Mouse (Mus musculus): ENCODE results near the gene Dgkh.

Gene Dgkh

GRCm38 (mm10) chr14:78705616-78706015 is 27.0 kb downstream of the Dgkh start:
- Histone ChIP-seq H3K36me3 (ENCODE audit: insufficient read depth, low read length) (0 out of 2 replicates have a peak, but pooled peaks cover 3% of the 10 kb centered on the region), H3K4me3 (replicated peaks; ENCODE audit: low read length) (no peak overlapping the region), H3K9me3 (ENCODE audit: low read length) (no peaks in the 10 kb centered on the region), H3K27me3 (ENCODE audit: insufficient read depth, low read length) (no peaks in the 10 kb centered on the region), H3K4me1 (replicated peaks; ENCODE audit: low read depth, low read length) (peaks cover 17% of the 10 kb centered on the region)
- TF ChIP-seq NANOG (IDR thresholded peaks at IDR 0.05; ENCODE audit: borderline replicate concordance, low read length) (no peak), POU5F1 (IDR thresholded peaks at IDR 0.05; ENCODE audit: borderline replicate concordance, low read length) (no peak), CTCF (conservative IDR thresholded peaks at IDR 0.05; ENCODE audit: low read length) (no peak)

GRCm38 (mm10) chr14:78703989-78704388 is 28.6 kb downstream of the Dgkh start:
- H3K36me3 ChIP-seq (ENCODE audit: insufficient read depth, low read length) = 0 out of 2 replicates have a peak, but pooled peaks cover 3% of the 10 kb centered on the region
- H3K27me3 ChIP-seq (ENCODE audit: insufficient read depth, low read length) = no peaks in the 10 kb centered on the region
- H3K4me1 ChIP-seq (replicated peaks; ENCODE audit: low read depth, low read length) = peaks cover 25% of the 10 kb centered on the region
- H3K9me3 ChIP-seq (ENCODE audit: low read length) = no peaks in the 10 kb centered on the region
- no peak for TF ChIP-seq NANOG (IDR thresholded peaks at IDR 0.05; ENCODE audit: borderline replicate concordance, low read length)
- TF ChIP-seq CTCF (conservative IDR thresholded peaks at IDR 0.05; ENCODE audit: low read length) = no peak
- no peak for TF ChIP-seq POU5F1 (IDR thresholded peaks at IDR 0.05; ENCODE audit: borderline replicate concordance, low read length)
- H3K4me3 ChIP-seq (replicated peaks; ENCODE audit: low read length) = no peak overlapping the region

GRCm38 (mm10) chr14:78703361-78703760 is 29.2 kb downstream of the Dgkh start:
- Histone ChIP-seq H3K9me3 (ENCODE audit: low read length) (peaks cover under 1% of the 10 kb centered on the region), H3K4me1 (replicated peaks; ENCODE audit: low read depth, low read length) (peaks cover 29% of the 10 kb centered on the region), H3K27me3 (ENCODE audit: insufficient read depth, low read length) (no peaks in the 10 kb centered on the region), H3K4me3 (replicated peaks; ENCODE audit: low read length) (no peak overlapping the region), H3K36me3 (ENCODE audit: insufficient read depth, low read length) (0 out of 2 replicates have a peak, but pooled peaks cover under 1% of the 10 kb centered on the region)
- TF ChIP-seq CTCF (conservative IDR thresholded peaks at IDR 0.05; ENCODE audit: low read length) (peak; percentile 34), POU5F1 (IDR thresholded peaks at IDR 0.05; ENCODE audit: borderline replicate concordance, low read length) (no peak)

GRCm38 (mm10) chr14:78702048-78702447 is 30.5 kb downstream of the Dgkh start:
- peaks cover 29% of the 10 kb centered on the region for H3K4me1 ChIP-seq (replicated peaks; ENCODE audit: low read depth, low read length)
- H3K27me3 ChIP-seq (ENCODE audit: insufficient read depth, low read length) = no peaks in the 10 kb centered on the region
- no peaks in the 10 kb centered on the region for H3K36me3 ChIP-seq (ENCODE audit: insufficient read depth, low read length)
- no peak overlapping the region for H3K4me3 ChIP-seq (replicated peaks; ENCODE audit: low read length)
- H3K9me3 ChIP-seq (ENCODE audit: low read length) = peaks cover 4% of the 10 kb centered on the region
- TF ChIP-seq CTCF (conservative IDR thresholded peaks at IDR 0.05; ENCODE audit: low read length) (no peak), NANOG (IDR thresholded peaks at IDR 0.05; ENCODE audit: borderline replicate concordance, low read length) (no peak), POU5F1 (IDR thresholded peaks at IDR 0.05; ENCODE audit: borderline replicate concordance, low read length) (no peak)

GRCm38 (mm10) chr14:78701501-78701900 is 31.1 kb downstream of the Dgkh start:
- H3K27me3 ChIP-seq (ENCODE audit: insufficient read depth, low read length) = no peaks in the 10 kb centered on the region
- H3K4me1 ChIP-seq (replicated peaks; ENCODE audit: low read depth, low read length) = peaks cover 29% of the 10 kb centered on the region
- no peak overlapping the region for H3K4me3 ChIP-seq (replicated peaks; ENCODE audit: low read length)
- H3K9me3 ChIP-seq (ENCODE audit: low read length) = peaks cover 4% of the 10 kb centered on the region
- TF ChIP-seq POU5F1 (IDR thresholded peaks at IDR 0.05; ENCODE audit: borderline replicate concordance, low read length) (no peak), CTCF (conservative IDR thresholded peaks at IDR 0.05; ENCODE audit: low read length) (no peak), NANOG (IDR thresholded peaks at IDR 0.05; ENCODE audit: borderline replicate concordance, low read length) (no peak)
- H3K36me3 ChIP-seq (ENCODE audit: insufficient read depth, low read length) = no peaks in the 10 kb centered on the region

- Histone ChIP-seq H3K36me3 (ENCODE audit: insufficient read depth, low read length) (no peaks in the 10 kb centered on the region), H3K4me3 (replicated peaks; ENCODE audit: low read length) (no peak overlapping the region), H3K4me1 (replicated peaks; ENCODE audit: low read depth, low read length) (peaks cover 29% of the 10 kb centered on the region), H3K27me3 (ENCODE audit: insufficient read depth, low read length) (no peaks in the 10 kb centered on the region), H3K9me3 (ENCODE audit: low read length) (peaks cover 4% of the 10 kb centered on the region)
- no peak for TF ChIP-seq POU5F1 (IDR thresholded peaks at IDR 0.05; ENCODE audit: borderline replicate concordance, low read length)
- no peak for TF ChIP-seq CTCF (conservative IDR thresholded peaks at IDR 0.05; ENCODE audit: low read length)
- TF ChIP-seq NANOG (IDR thresholded peaks at IDR 0.05; ENCODE audit: borderline replicate concordance, low read length) = no peak
Measured at GRCm38 (mm10) chr14:78701087-78701486, 31.5 kb downstream of the Dgkh start.

- no peaks in the 10 kb centered on the region for H3K27me3 ChIP-seq (ENCODE audit: insufficient read depth, low read length)
- TF ChIP-seq NANOG (IDR thresholded peaks at IDR 0.05; ENCODE audit: borderline replicate concordance, low read length) (no peak), CTCF (conservative IDR thresholded peaks at IDR 0.05; ENCODE audit: low read length) (no peak), POU5F1 (IDR thresholded peaks at IDR 0.05; ENCODE audit: borderline replicate concordance, low read length) (no peak)
- H3K36me3 ChIP-seq (ENCODE audit: insufficient read depth, low read length) = no peaks in the 10 kb centered on the region
- no peak overlapping the region for H3K4me3 ChIP-seq (replicated peaks; ENCODE audit: low read length)
- peaks cover 4% of the 10 kb centered on the region for H3K9me3 ChIP-seq (ENCODE audit: low read length)
- H3K4me1 ChIP-seq (replicated peaks; ENCODE audit: low read depth, low read length) = peaks cover 29% of the 10 kb centered on the region
Measured at GRCm38 (mm10) chr14:78699634-78700033, 32.9 kb downstream of the Dgkh start.

GRCm38 (mm10) chr14:78699196-78699595 is 33.4 kb downstream of the Dgkh start:
- Histone ChIP-seq H3K9me3 (ENCODE audit: low read length) (peaks cover 4% of the 10 kb centered on the region), H3K4me3 (replicated peaks; ENCODE audit: low read length) (no peak overlapping the region), H3K27me3 (ENCODE audit: insufficient read depth, low read length) (no peaks in the 10 kb centered on the region), H3K36me3 (ENCODE audit: insufficient read depth, low read length) (no peaks in the 10 kb centered on the region), H3K4me1 (replicated peaks; ENCODE audit: low read depth, low read length) (peaks cover 26% of the 10 kb centered on the region)
- TF ChIP-seq NANOG (IDR thresholded peaks at IDR 0.05; ENCODE audit: borderline replicate concordance, low read length) (no peak), CTCF (conservative IDR thresholded peaks at IDR 0.05; ENCODE audit: low read length) (no peak), POU5F1 (IDR thresholded peaks at IDR 0.05; ENCODE audit: borderline replicate concordance, low read length) (no peak)

GRCm38 (mm10) chr14:78694121-78694520 is 38.5 kb downstream of the Dgkh start:
- Histone ChIP-seq H3K36me3 (ENCODE audit: insufficient read depth, low read length) (no peaks in the 10 kb centered on the region), H3K9me3 (ENCODE audit: low read length) (peaks cover 4% of the 10 kb centered on the region), H3K4me1 (replicated peaks; ENCODE audit: low read depth, low read length) (peaks cover 26% of the 10 kb centered on the region), H3K4me3 (replicated peaks; ENCODE audit: low read length) (no peak overlapping the region), H3K27me3 (ENCODE audit: insufficient read depth, low read length) (no peaks in the 10 kb centered on the region)
- TF ChIP-seq NANOG (IDR thresholded peaks at IDR 0.05; ENCODE audit: borderline replicate concordance, low read length) = no peak
- TF ChIP-seq POU5F1 (IDR thresholded peaks at IDR 0.05; ENCODE audit: borderline replicate concordance, low read length) = no peak
- no peak for TF ChIP-seq CTCF (conservative IDR thresholded peaks at IDR 0.05; ENCODE audit: low read length)
